Mouse (Mus musculus) spleen, postnatal 36 days (tissue): Measurements from ENCODE around the gene Gm6482.
"Not testable (repeated sequence)": the region's sequence is repeated elsewhere in the genome, so short reads cannot be mapped to it uniquely, and the experiment has no call there.

Experiments
- DNase-seq, 2 experiments: peaks; one replicate each; pipeline ENCODE4 v3.0.0; 2022; ENCODE audit warnings: low spot score in 2 of 2, mixed read lengths in 1 of 2

The Gm6482 gene

DNA sequence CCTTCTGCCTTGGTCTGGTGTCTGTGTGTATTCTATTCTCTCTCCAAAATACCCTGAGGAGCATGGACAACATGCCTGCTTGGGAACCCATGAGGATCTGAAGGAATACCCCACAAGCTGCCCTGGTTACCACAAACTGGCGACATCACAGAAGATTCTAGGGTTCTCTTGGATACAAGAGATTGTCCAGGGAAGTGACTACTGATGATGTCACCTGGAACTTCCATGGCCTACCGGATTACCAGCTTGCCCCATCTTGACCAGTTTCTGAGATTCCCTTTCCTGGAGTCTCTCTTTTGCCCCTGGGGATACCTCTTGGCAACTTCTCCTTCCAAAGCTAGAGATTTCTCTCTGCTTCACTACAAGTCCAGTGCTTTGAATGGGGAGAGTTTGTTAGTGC, at the start of gene Gm6482:
TSS of gene Gm6482 (minus strand) at position 101 of the 400 bp plus-strand sequence.
- DNase-seq = not testable (repeated sequence)

DNA sequence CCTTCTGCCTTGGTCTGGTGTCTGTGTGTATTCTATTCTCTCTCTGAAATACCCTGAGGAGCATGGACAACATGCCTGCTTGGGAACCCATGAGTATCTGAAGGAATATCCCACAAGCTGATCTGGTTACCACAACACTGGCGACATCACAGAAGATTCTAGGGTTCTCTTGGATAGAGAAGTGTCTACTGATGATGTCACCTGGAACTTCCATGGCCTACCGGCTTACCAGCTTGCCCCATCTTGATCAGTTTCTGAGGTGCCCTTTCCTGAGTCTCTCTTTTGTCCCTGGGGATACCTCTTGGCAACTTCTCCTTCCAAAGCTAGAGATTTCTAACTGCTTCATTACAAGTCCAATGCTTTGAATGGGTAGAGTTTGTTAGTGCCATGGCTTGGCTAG, 45.3 kb upstream of the Gm6482 start, which contains the start of gene Gm7954:
TSS of gene Gm7954 (minus strand) at position 101 of the 400 bp plus-strand sequence.
- DNase-seq = not testable (repeated sequence)

DNA sequence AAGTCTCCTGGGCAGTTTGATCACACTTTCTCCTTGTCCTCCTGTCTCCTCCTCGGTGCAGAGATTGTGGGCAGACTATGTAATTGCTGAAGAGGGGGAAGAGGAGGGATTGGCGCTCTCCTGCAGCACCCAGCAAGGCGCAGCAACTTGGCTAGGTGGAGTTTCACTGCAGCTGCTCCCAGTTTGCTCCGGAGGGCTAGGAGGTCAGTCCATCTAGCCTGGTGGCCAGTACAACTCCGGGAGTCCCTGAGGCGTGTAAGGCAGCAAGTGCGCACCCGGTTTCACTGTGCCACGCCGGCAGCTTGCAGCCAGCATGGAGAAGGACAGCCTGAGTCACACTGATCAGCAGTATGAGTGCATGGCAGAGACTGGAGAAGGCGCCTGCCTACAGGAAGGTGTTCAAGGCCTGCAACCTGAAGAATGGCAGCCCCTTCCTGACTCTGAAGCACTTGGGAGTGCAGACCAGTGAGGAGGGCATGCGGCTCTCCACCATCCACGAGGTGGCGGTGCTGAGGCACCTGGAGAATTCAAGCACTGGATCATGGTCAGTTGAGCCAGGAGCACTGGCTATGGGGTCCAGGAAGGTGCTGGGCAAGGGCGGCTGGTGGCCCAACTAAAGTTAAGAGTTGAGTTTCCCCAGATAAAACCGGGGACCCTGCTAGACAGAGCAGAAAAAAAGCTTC, 17.5 kb upstream of the Gm6482 start:
- not testable (repeated sequence) for DNase-seq

DNA sequence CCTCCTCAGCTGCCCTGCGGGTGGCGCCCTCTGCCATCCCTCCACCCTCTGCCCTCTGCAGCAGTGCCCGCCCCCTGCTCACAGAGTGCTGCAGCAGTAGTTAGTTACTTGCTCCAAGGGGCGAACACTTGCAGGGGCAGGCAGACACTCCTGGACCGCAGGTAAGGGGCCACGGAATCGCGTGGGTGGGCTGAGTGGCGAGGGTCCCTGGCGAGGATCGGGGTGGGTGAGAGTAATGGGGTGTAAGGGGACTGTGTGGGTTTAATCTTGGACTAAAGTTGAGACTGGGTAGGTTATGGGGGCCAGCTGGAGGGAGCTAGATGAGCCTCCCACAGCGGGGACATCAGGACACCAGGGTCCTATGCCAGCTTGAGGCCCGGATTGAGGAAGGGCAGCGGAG, 16.6 kb upstream of the Gm6482 start:
- not testable (repeated sequence) for DNase-seq

DNA sequence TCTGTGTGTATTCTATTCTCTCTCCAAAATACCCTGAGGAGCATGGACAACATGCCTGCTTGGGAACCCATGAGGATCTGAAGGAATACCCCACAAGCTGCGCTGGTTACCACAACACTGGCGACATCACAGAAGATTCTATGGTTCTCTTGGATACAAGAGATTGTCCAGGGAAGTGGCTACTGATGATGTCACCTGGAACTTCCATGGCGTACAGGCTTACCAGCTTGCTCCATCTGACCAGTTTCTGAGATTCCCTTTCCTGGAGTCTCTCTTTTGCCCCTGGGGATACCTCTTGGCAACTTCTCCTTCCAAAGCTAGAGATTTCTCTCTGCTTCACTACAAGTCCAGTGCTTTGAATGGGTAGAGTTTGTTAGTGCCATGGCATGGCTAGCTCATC, 21.8 kb downstream of the Gm6482 start, which contains the start of gene Gm7945:
TSS of gene Gm7945 (minus strand) at position 101 of the 400 bp plus-strand sequence.
- not testable (repeated sequence) for DNase-seq
